Mouse (Mus musculus): Measurements from ENCODE around the gene Rpl32.
"Not testable (repeated sequence)": the region's sequence is repeated elsewhere in the genome, so short reads cannot be mapped to it uniquely, and the experiment has no call there.

Gene Rpl32
- long read RNA-seq, experiment 1, transcript Rpl32-201 (4 exons, 517 nt) = major isoform, 1,502 of 1,556 reads
- long read RNA-seq, experiment 1, transcript Rpl32-202 (3 exons, 906 nt) = minor isoform, 46 of 1,556 reads
- long read RNA-seq, experiment 1, partial matches to known transcripts = 7 of 1,556 reads
- long read RNA-seq, experiment 1, other reads (novel, unspliced or antisense) = 1 of 1,556 reads
- long read RNA-seq, experiment 2, transcript Rpl32-201 (4 exons, 517 nt) = major isoform, 1,124 of 1,168 reads
- long read RNA-seq, experiment 2, transcript Rpl32-202 (3 exons, 906 nt) = minor isoform, 33 of 1,168 reads
- long read RNA-seq, experiment 2, partial matches to known transcripts = 7 of 1,168 reads
- long read RNA-seq, experiment 2, other reads (novel, unspliced or antisense) = 4 of 1,168 reads

DNA sequence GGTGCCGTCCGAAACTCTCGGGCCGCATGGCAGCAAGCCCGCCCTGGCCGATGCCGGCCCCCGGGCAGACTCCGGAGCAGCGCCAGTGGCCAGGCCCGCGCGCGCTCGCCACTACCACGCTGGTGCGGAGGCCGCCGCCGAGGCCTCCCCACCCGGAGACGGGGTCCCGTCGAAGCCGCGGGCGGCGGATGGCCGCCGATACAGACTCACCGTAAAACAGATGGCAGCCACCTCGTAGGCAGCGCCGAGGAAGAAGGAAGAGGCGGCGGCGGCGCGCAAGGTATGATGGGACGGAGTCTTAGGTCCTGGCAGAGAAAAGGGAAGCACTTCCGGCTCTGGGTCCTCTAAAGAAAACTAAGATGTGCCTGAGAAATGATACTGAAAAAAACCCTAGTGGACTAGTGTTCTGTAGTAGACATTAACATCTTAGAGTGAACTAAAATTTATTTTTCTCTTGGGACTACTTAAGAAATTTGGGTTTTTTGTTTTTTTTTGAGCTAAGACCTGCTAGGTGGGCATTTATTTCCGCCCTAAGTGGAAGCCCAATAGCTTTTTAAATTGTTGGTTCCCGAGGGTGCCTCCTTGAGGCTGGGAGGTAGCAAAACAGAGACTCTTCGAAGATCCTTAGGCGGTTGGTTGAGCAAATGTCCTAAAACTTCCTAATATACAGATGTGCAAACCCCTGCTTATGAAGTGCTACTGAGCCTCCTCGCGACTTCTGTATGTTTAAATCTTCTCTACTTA lies at the start of gene Rpl32:
TSS of gene Rpl32 (minus strand) at position 260 of the 744 bp plus-strand sequence.
- intact Hi-C loops (cut with DNase I) = loop anchor here (10.0 kb wide), 1 partner anchor 204 kb away; the partner anchor contains the start of gene Mkrn2

DNA sequence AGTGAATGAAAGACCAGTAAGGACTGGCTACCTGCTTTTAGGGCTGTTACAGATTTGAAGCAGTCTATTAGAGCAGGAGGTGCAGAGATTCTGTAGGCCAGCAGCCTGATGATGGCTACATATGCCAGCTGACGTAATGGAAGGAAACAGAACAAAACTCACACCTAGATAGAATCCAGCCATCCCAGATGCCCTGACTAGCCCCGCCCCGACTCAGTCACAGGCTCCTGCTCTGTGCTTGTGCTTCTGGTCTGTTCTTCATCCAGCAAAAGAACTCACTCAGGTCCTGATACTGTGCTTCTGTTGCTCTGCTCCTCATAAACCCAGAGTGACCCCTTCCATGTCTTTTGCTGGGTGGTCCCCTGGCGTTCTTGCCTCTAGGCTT lies 47.8 kb upstream of the Rpl32 start:
- intact Hi-C loops (cut with DNase I) = no loop called here

DNA sequence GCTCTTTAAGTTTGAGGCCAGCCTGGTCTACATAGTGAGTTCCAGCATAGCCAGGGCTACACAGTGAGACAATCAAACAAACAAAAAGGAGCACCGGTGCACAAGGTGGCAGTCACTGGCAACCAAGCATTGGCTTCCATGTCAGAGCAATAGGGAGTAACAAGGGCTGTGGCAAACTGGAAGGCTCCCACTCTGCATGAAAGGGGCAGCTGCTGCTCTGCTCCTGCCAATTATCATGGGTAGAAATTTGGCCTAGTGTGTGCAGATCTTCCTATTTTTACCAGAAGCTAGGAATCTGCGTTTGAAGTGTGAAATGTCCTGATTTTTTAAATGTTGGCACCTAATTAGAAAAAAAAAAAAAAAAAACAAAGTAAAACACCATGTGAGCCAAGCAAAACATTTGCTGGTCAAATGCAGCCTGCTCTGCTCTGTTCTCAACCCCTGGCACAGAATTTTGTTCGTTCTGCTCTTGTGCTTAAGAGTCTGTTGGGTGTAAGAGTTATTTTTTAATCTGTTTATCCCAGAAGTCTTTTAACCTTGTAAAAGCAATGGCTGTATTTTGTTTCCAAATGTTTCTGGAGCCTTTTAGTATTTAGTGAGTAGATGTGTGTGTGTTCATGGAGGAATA lies 47.3 kb upstream of the Rpl32 start:
- intact Hi-C loops (cut with DNase I) = no loop called here

- intact Hi-C loops (cut with DNase I) = no loop called here
These were observed 45.9 kb upstream of the Rpl32 start for GRCm38 (mm10) chr6:115854432-115854831.

GRCm38 (mm10) chr6:115853985-115854384 lies 45.4 kb upstream of the Rpl32 start:
- intact Hi-C loops (cut with DNase I) = no loop called here

- intact Hi-C loops (cut with DNase I) = no loop called here
These were observed 44.7 kb upstream of the Rpl32 start, which contains the start of the genes Mbd4 and Ift122 for GRCm38 (mm10) chr6:115853091-115853813. TSS of gene Mbd4 (minus strand) at chr6:115853371. TSS of gene Ift122 (plus strand) at chr6:115853470.

DNA sequence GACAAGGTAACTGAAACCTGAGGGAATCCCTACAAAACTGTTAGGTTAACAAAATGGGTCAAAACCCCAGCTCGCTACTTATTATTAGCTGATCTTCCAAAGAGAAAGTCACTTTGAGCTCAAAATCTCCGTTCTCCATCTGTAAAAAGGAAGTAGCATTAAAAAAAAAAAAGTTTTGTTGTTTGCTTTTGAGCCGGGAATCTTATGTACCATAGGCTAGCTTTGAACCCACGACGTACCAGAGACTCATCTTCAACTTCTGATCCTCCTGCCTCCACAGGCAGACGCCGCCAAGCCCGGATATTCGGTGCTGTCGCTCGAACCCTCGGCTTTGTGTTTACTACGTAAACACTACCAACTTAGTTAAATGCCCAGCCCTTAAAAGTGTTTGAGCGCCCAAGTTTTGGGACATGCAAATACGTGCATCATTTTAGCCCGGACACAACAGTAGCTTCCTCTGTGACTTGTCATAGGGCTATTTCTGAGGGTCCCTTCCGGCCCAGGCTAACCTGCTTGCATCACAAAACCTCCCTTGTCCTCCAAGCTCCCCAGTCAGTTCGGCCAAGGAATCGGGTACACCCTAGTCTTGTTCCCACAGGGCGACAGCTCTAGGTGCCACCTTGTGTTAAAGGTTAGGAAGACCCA lies 44.0 kb upstream of the Rpl32 start:
- intact Hi-C loops (cut with DNase I) = no loop called here

GRCm38 (mm10) chr6:115848598-115849304 lies 40.2 kb upstream of the Rpl32 start:
- intact Hi-C loops (cut with DNase I) = loop anchor here (10.0 kb wide), 1 partner anchor 286 kb away; no protein-coding TSS in a partner anchor

DNA sequence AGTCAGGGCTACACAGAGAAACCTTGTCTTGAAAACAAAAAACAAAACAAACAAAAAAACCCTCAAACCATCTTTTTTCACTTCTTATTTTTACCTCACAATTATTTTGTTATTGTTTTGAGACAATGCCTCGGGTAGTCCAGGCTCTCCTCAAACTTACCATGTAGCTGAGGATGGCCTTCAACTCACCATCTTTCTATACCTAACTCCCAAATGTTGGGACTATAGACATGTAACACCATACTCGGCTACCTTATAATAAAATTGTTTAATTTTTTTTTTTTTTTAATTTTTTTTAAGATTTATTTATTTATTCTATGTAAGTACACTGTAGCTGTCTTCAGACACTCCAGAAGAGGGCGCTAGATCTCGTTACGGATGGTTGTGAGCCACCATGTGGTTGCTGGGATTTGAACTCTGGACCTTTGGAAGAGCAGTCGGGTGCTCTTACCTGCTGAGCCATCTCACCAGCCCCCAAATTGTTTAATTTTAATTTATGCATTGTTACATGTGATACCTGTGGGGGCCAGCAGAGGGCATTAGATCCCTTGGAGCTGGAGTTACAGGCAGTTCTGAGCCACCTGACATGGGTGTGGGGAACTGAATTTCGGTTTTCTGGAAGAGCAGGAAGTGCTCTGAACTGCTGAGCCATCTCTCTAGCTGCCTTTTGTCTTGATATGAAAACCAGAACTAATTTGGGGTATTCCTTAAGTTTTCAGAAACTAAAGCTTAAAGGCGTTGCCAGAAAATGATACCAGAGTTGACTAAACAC lies 38.3 kb upstream of the Rpl32 start:
- intact Hi-C loops (cut with DNase I) = loop anchor here (2.0 to 10.0 kb wide), 2 partner anchors 162 to 288 kb away; no protein-coding TSS in a partner anchor

DNA sequence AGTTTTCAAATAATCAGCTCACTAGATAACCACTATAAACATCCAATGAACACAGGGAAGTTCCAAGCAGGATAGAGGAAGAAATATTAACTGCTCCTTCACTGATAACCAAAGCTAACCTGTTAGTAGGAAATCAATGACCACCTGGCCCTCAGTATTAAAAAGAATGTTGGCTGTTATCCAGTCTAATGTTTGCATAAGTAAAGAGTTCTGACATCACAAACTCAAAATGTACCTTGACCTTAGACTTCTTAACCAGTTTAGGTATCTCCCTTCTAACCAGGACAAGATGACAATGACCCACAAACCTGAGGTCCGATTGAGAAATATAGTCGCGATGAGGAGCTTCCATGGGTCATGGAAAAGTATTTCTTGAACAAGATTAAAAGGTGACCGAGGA lies 36.5 kb upstream of the Rpl32 start:
- intact Hi-C loops (cut with DNase I) = loop anchor here (10.0 kb wide), 1 partner anchor 290 kb away; no protein-coding TSS in a partner anchor

- intact Hi-C loops (cut with DNase I) = no loop called here
These were observed 30.2 kb upstream of the Rpl32 start for GRCm38 (mm10) chr6:115838745-115839144.

GRCm38 (mm10) chr6:115838161-115838597 lies 29.6 kb upstream of the Rpl32 start, which contains the start of gene Efcab12:
TSS of gene Efcab12 (minus strand) at chr6:115838412.
- intact Hi-C loops (cut with DNase I) = no loop called here

GRCm38 (mm10) chr6:115833861-115834260 lies 25.3 kb upstream of the Rpl32 start:
- intact Hi-C loops (cut with DNase I) = no loop called here

DNA sequence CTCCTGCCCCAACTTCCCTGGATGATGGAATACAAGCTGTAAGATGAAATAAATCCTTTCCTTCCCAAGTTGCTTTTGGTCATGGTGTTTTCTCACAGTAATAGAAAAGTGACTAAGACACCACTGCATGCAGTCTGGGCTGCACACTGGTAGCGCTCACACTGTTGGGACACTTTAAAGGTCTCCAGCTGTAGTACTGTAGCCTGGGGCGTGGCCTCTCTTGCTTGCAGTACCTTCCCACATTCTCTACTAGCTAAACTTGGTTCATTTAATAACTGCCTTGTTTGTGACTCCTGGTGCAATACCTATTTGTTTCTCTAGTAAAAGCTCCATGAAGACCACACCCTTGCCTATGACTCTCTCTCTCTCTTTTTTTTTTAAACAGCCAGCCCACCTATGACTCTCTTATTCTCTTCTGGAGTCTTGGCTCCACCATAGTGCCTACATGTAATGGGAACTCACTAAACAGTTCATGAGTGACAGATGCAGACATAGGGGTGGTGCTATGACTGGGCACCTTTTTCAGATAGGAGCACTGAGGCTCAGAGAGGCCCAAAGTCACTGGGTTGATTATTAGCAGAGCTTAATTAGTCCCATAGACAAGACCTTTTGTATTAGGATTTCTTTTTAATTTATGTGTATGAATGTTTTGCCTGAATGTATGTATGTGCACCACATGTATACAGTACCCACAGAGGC lies 23.8 kb upstream of the Rpl32 start:
- intact Hi-C loops (cut with DNase I) = no loop called here

GRCm38 (mm10) chr6:115830779-115831601 lies 22.4 kb upstream of the Rpl32 start:
- intact Hi-C loops (cut with DNase I) = no loop called here

DNA sequence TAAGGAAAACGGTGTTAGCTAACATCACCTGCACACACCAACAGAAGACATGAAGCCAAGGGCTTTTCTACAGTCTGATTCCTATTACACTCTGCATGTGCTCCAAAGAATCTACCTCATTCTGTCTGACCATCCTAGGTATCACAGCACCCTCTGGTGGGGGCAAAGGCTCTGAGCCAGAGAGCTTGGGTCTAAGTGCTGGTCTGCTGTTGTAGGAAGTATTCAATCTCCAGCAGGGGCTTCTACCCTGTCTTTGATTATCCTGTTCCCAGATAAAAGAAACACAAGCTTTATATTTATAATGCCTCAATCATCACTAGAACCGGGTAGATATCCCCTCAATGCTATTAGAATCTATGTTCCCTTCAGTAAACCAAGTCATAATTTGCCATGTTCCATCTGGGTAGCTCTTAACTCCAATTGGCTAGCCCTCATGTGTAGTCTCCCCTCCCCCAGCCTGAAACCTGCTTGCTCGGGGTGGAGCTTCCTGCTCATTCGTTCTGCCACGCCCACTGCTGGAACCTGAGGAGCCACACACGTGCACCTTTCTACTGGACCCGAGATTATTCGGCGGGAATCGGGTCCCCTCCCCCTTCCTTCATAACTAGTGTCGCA lies 15.4 kb upstream of the Rpl32 start:
- intact Hi-C loops (cut with DNase I) = not testable (repeated sequence)
